Mouse (Mus musculus) heart, adult 2 months (tissue): ENCODE data around the gene Dnajc8.

ENCODE experiments used
- CTCF ChIP-seq: fragments of 200-600 bp; IDR thresholded peaks from 2 replicates; pipeline ENCODE4 v1.8.1; 2022; ENCODE audit warnings: antibody characterized with exemption, mild to moderate bottlenecking, moderate library complexity
- POLR2A ChIP-seq: fragments of 200-500 bp; IDR thresholded peaks from 2 replicates; pipeline ENCODE4 v1.6.1; 2011; ENCODE audit warnings: mild to moderate bottlenecking, low read depth, low read length, control low read depth; ENCODE audit not compliant: insufficient read depth

- TF ChIP-seq POLR2A, result no peak
- no peak for TF ChIP-seq CTCF
Observed at GRCm38 (mm10) chr4:132554221-132554620, 18.9 kb downstream of the Dnajc8 start.
